Mouse (Mus musculus) limb, embryonic 11.5 days (tissue): ENCODE results near the gene U2surp. TPM values are rescaled to one million over a fixed set of nuclear protein-coding genes. Genes with fewer than 3 reads are reported as not detected.
A peak's percentile ranks its signal among the peaks of the same experiment; 100 is the strongest.

Experiments
- ATAC-seq: fragments of 200-750 bp; cut with Nextera tagmentation; 2 replicates; pipeline ENCODE4 v1.8.0; 2017; ENCODE audit warnings: low read depth; ENCODE audit not compliant: insufficient number of reproducible peaks, low FRiP score, low TSS enrichment
- DNase-seq: peaks from one replicate; pipeline ENCODE4 v3.0.0-alpha.2; 2015; ENCODE audit warnings: low spot score
- H3K27ac ChIP-seq: fragments of 300-500 bp; sonication (generic); replicated peaks from 2 replicates; pipeline ENCODE4 v1.5.1; 2014; ENCODE audit warnings: low read depth, mild to moderate bottlenecking, low read length
- H3K27me3 ChIP-seq: fragments of 300-500 bp; sonication (generic); 2 replicates; pipeline ENCODE4 v1.6.1; 2014; ENCODE audit warnings: mild to moderate bottlenecking, low read length, mixed read lengths; ENCODE audit not compliant: control insufficient read depth, insufficient read depth
- H3K36me3 ChIP-seq: fragments of 300-500 bp; sonication (generic); 2 replicates; pipeline ENCODE4 v1.6.1; 2014; ENCODE audit warnings: mild to moderate bottlenecking, low read length, moderate library complexity, mixed read lengths; ENCODE audit not compliant: control insufficient read depth, insufficient read depth
- H3K4me1 ChIP-seq: fragments of 300-500 bp; sonication (generic); 2 replicates; pipeline ENCODE4 v1.6.1; 2014; ENCODE audit warnings: low read length, mixed read lengths; ENCODE audit not compliant: control insufficient read depth, insufficient read depth
- H3K4me2 ChIP-seq: fragments of 300-500 bp; sonication (generic); 2 replicates; pipeline ENCODE4 v1.6.1; 2014; ENCODE audit warnings: low read depth, mild to moderate bottlenecking, moderate library complexity; ENCODE audit not compliant: severe bottlenecking
- H3K4me3 ChIP-seq: fragments of 300-500 bp; sonication (generic); 2 replicates; pipeline ENCODE4 v1.5.1; 2014; ENCODE audit warnings: low read depth, low read length
- H3K9ac ChIP-seq: fragments of 300-500 bp; sonication (generic); 2 replicates; pipeline ENCODE4 v1.6.1; 2014; ENCODE audit warnings: mild to moderate bottlenecking, low read length
- H3K9me3 ChIP-seq: fragments of 300-500 bp; sonication (generic); 2 replicates; pipeline ENCODE4 v1.6.1; 2016; ENCODE audit warnings: low read length; ENCODE audit not compliant: control insufficient read depth
- WGBS: fragments of 180-500 bp; shearing (Covaris S2); extraction: QIAGEN DNeasy Blood & Tissue Kit; methylation state at CpG from one replicate; pipeline ENCODE4 v1.1.7; 2014; 5-methylcytosine and 5-hydroxymethylcytosine counted together
- polyA plus RNA-seq: library from polyadenylated mRNA; unstranded; fragments of >200 nt; fragmentation: Nextera tagmentation; extraction: Ambion mirVana; gene quantifications from 2 replicates; pipeline ENCODE4 v1.2.1, GENCODE M21; 2014

The U2surp gene
- polyA plus RNA-seq, 1 experiment from 2014 or later: 148 TPM

DNA sequence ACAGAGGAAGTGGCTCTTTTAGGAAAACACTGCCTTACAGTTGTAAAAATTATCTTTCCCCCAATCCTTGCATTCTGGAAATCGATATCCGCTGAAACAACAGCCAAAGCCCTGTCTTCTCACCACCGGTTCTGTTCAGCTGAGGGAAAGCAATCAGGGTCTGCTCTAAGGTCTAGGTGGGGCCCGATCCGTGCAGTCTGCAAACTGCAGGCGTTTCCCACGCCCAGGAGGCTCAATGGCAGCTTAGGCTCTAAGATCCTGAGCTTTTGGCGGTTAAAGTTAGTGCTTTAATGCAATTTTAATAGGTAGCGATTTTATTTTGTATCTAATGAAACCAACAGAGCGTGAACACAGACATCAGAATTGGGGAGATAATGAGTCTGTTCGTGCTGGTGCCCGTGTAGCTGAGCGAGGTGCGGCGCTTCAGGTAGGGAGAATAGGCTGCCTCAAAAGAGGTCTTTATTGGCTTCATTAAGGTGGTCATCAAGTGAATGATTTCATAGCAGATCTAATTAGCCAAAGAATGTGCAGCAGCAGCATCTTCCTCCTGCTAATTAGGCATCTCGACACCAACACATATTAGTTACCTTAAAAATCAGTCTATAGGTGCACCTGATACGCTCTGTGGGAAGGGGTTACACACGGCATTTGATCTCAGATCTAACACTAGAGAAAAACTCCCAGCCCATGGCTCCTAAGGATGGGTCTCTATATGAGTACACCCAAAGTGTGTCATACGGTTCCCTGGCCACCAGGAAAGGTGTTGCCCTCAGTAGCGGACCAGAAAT is 76.1 kb downstream of the U2surp start:
- ATAC-seq (no peak), DNase-seq (no peak)
- H3K27me3 ChIP-seq: no peaks in the 10 kb centered on the region
- 75% methylated on average over 20 of the region's 20 CpGs for WGBS
- no peak overlapping the region for H3K9ac ChIP-seq
- no peaks in the 10 kb centered on the region for H3K4me1 ChIP-seq
- no peaks in the 10 kb centered on the region for H3K9me3 ChIP-seq
- no peak overlapping the region for H3K4me3 ChIP-seq
- no peaks in the 10 kb centered on the region for H3K36me3 ChIP-seq
- H3K27ac ChIP-seq: no peak overlapping the region
- no peak overlapping the region for H3K4me2 ChIP-seq

DNA sequence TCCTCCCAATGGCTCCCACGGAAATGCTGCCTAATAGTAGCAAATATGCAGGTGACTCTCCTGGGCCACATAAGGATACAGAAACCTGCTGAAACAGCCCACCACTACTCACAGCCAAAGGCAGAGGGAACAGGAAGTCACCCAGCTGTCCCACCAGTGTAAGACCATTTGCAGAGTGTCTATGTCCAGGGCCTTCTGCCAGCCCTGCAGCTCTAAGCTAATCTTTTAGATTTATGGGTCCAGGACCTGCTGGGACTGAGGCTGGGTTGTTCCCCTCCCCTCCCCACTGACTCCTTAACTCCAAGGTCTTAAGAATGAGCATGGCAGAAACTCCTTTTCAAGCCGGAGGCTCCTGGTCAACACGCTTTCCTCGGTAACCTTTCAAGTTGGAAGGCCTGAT is 83.5 kb downstream of the U2surp start:
- 82% methylated on average over 4 of the region's 4 CpGs for whole genome bisulfite sequencing

DNA sequence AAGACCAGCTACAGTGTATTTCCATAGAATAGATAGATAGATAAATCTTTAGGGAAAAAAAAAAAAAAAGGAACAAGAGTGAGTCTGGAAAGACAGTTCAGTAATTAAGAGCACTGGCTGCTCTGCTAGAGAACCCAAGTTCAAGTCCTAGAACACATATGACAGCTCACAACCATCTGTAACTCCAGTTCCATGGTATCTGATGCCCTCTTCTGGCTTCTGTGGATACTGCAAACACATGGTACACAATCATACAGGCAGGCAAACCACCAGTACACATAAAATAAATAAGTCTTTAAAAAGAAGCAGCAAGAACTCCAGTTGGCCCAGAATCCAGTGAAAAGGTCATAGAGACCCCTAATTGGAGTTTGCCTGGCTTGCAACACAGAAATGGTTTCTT is 97.9 kb downstream of the U2surp start:
- DNase-seq: no peak
- ATAC-seq: no peak

More for the DNA sequence above, 83.5 kb downstream of the U2surp start:
- ATAC-seq: no peak
- Histone ChIP-seq H3K27ac (no peak overlapping the region), H3K9me3 (no peaks in the 10 kb centered on the region; the same call in 1 of the 2 replicates), H3K4me2 (no peak overlapping the region), H3K4me1 (no peaks in the 10 kb centered on the region), H3K36me3 (no peaks in the 10 kb centered on the region), H3K4me3 (no peak overlapping the region), H3K27me3 (no peaks in the 10 kb centered on the region), H3K9ac (no peak overlapping the region)
- DNase-seq: no peak

DNA sequence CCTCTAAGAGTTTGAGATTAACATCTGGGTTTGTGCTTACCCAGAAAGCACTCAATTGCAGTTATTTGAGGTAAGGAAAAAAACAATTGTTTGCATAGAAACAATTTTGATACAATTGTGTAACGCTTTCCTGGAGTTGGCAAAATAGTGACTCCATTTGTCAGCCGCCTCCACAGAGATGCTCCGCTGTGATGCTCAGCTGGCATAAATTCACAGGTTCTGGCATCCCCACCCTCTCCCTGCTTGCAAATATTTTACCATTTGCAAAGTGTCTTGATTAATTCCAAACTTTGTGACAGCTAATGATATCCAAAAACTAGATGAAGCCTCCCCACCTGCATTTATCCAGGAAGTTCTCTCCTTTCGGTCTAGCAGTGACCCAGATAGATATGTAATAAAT is 99.7 kb downstream of the U2surp start:
- H3K36me3 ChIP-seq: no peaks in the 10 kb centered on the region
- DNase-seq: no peak
- WGBS: 78% methylated on average over 4 of the region's 4 CpGs
- H3K27ac ChIP-seq: no peak overlapping the region
- H3K9ac ChIP-seq: no peak overlapping the region
- H3K4me1 ChIP-seq: no peaks in the 10 kb centered on the region
- H3K27me3 ChIP-seq: no peaks in the 10 kb centered on the region
- H3K4me3 ChIP-seq: no peak overlapping the region
- no peaks in the 10 kb centered on the region for H3K9me3 ChIP-seq
- H3K4me2 ChIP-seq: no peak overlapping the region
- ATAC-seq: no peak

More for the DNA sequence above, 97.9 kb downstream of the U2surp start:
- Histone ChIP-seq H3K9ac (no peak overlapping the region), H3K27ac (no peak overlapping the region), H3K4me1 (no peaks in the 10 kb centered on the region), H3K4me3 (no peak overlapping the region), H3K4me2 (no peak overlapping the region), H3K36me3 (no peaks in the 10 kb centered on the region), H3K9me3 (no peaks in the 10 kb centered on the region), H3K27me3 (no peaks in the 10 kb centered on the region)

DNA sequence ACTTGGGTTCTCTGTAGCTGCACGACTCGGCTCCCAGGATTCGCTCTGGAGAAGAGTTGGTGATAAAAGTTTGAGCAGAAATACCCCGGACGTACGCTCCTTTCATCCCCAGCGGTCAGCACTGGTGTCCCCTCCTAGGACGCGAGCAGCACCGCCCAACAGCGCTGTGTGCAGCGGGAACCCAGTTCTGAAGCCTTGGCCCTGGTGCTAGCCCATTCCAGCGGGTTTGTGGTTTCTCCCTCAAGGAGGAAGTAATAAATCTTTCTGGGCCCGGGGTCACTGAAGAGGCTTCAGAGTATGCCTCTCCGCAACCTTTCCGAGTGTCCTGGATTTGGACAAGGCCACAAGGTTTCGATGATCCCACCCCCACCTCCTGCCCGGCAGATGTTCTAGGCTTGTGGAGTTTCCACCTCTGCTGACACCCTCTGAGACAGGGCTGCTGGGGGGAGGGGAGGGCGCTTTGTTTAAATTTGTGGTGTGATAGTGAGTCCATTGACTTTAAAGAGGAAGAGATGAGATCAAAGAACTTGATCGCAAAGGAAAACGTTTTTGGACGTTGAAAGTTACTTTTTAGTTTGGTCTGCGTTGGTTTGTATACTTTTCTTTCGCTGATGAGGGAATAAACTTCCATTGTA is 104.1 kb downstream of the U2surp start:
- H3K9me3 ChIP-seq: no peaks in the 10 kb centered on the region
- peaks cover 5% of the 10 kb centered on the region; the same call in 1 of the 2 replicates for H3K4me1 ChIP-seq
- DNase-seq (no peak), ATAC-seq (peak; percentile 31)
- H3K4me3 ChIP-seq: peak overlapping the region; percentile 81
- H3K27ac ChIP-seq: 0 out of 2 replicates have a peak overlapping the region, but pooled peaks have one; percentile 26
- peak overlapping the region; percentile 97 for H3K4me2 ChIP-seq
- WGBS: under 1% methylated on average over 24 of the region's 24 CpGs
- H3K9ac ChIP-seq: peak overlapping the region; percentile 75
- peaks cover 3% of the 10 kb centered on the region; the same call in 1 of the 2 replicates for H3K27me3 ChIP-seq
- peaks cover 3% of the 10 kb centered on the region; the same call in 1 of the 2 replicates for H3K36me3 ChIP-seq

Other genes starting within 250 kb of the U2surp start
- gene Chst2, start 105.3 kb downstream of the U2surp start, polyA plus RNA-seq: 4.8 and 5.9 TPM in 2 replicates
- gene Paqr9, start 47.7 kb upstream of the U2surp start, polyA plus RNA-seq: 0.17 TPM in 2 replicates
- gene Pcolce2, start 125.6 kb upstream of the U2surp start, polyA plus RNA-seq: 8.9 and 11.0 TPM in 2 replicates
- 1.3 and 1.6 TPM in 2 replicates for gene Trpc1, start 238.4 kb upstream of the U2surp start, polyA plus RNA-seq